Mouse (Mus musculus): ENCODE results near the gene Pfkfb1.

Gene Pfkfb1

DNA sequence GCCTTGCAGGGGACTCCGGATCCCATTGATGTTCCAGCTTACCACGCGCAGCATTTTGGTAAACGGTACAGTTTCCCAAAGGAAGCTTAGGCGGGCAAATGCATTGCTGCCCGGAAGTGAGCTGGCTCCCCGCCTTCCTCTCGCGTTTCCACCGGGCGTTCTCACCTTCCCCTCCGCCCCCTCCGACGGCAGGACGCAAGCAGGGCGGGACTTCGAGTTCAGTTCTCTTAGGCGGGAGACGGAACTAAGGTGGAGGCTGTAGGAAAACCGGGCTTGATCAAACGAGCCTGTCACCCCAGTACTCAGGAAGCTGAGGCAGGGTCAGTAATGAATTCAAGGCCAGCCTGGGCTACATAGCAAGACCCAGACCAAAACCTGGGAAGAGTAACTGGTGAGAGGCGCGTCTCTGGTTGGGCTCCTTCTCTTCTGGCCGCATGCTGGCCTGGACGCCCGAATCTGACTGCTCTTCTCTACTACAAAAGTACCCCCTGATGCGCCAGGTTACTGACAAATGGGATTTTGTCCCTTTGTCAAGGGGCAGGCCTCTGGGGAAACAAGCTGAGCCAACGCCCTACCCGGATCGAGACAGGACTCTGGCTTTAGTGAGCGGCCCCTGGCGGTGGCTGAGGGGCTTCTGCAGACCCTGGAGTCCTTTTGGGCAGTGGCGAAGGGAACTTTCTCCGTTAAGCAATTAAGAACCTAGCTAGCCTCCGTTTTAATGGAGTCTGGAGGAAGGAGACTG lies at the start of gene Pfkfb1:
Gene Pfkfb1, plus strand, starts transcription at position 207 of the 742 bp plus-strand sequence.
- peak; percentile 59 for DNase-seq (ENCODE audit: low read depth, low spot score)

DNA sequence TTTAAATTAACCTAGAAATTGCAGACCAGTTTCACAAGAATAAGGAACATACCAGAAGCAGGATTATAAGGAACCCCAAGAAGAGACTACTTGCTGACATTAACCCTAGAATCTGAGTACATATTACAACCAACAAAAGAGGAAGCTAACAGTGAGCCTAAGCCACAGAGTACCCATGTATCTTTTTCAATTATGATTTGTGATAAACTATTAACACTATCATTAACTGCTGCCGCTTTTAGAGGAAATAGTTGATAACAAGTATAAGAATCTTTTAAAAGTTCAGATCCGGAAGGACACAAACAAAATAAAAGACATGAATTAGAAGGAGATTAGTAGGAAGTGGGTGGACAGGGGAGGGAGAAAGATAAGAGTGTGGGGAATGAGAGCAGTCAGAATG lies 47.9 kb upstream of the Pfkfb1 start:
- DNase-seq (ENCODE audit: low read depth, low spot score): no peak

DNA sequence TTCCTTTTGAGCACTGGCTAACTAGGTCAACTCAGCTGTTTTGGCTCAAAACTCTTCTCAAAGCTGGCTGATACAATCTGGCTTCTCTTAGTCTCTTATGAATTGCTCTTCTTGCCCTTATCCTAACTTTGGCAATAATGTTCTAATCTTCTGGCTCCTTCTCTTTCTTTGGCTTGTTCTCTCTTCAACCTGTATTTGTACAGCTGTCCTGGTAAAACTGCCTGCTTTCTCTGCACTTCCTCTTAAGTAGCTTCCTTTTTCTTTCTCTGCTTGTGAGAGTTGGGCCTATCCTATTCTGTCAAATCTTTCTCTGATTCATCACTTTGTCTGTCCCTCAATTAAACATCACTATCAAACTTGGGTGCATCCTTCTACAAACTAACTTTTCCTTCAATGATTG lies 46.3 kb upstream of the Pfkfb1 start:
- DNase-seq (ENCODE audit: low read depth, low spot score): no peak

DNA sequence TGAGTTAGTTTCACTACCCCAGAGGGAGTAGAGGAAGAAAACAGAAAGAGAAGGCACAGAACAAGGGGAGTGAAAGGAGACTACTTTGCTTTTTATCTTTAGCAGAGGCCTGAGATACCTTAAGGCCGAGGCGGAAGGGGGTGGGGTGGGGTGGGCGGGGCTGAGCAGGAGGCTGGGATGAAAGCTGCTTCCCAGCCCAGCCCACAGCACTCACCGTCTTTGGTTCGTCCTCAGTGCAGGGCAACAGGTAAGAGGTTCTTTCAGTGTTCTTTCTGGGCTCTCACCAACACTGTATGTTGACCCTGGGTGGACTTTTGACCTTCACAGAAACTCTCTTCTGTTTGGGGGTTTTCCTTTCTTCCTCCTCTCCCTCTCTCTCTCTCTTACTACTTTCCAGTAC lies 40.8 kb upstream of the Pfkfb1 start, which contains the start of gene Alas2:
Gene Alas2, plus strand, starts transcription at position 137 of the 400 bp plus-strand sequence.
- DNase-seq (ENCODE audit: low read depth, low spot score): no peak

DNA sequence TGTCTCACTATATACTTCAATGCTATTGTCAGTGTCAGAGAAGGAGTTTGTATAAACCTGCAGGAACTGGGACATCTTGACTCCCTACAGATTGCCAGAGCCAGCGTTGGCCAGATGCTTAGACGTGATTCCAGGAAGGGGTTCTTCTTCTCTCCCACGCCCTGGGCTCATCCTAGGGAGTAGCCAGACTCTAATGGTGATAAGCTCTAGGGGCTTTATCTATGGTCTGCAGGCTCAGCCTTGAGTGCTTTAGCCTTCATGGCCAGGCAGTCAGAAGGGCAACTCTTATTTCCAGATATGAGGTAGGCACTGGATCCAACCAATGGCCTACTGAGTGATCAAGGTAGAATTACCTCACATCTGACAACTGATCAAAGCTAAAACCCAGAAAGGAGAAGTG lies 38.4 kb upstream of the Pfkfb1 start:
- no peak for DNase-seq (ENCODE audit: low read depth, low spot score)

DNA sequence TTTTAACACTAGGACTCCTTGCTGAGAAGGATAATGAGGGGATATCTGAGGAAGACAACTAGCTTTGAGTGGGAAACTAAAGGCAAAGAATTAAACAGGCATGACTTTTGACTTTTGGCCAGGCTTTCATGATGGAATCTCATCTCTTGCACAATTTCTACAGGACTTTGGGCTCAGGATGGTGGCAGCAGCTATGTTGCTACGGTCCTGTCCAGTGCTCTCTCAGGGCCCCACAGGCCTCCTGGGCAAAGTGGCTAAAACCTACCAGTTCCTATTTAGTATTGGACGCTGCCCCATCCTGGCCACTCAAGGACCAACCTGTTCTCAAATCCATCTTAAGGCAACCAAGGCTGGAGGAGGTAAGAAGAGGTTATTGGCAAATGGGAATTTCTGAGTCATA lies 36.0 kb upstream of the Pfkfb1 start:
- no peak for DNase-seq (ENCODE audit: low read depth, low spot score)

DNA sequence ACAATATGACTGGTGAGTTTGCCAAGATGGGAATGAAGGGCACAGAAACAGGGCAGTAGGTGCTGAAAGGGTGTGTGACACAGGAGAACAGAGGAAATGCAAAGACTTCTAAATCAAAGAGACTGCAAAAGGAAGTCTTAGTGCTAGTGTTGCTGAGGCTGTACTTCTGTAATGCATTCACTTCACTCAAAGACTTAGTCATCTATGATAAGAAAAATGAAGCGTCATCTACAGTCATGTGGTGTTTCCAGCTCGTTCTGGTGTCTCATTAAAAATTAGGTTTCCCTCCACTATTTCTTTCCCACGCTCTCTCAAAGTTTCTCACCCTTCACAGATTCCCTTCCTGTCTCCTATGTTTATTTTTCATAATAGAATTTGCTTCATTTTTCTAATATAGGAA lies 34.0 kb upstream of the Pfkfb1 start:
- DNase-seq (ENCODE audit: low read depth, low spot score): no peak

DNA sequence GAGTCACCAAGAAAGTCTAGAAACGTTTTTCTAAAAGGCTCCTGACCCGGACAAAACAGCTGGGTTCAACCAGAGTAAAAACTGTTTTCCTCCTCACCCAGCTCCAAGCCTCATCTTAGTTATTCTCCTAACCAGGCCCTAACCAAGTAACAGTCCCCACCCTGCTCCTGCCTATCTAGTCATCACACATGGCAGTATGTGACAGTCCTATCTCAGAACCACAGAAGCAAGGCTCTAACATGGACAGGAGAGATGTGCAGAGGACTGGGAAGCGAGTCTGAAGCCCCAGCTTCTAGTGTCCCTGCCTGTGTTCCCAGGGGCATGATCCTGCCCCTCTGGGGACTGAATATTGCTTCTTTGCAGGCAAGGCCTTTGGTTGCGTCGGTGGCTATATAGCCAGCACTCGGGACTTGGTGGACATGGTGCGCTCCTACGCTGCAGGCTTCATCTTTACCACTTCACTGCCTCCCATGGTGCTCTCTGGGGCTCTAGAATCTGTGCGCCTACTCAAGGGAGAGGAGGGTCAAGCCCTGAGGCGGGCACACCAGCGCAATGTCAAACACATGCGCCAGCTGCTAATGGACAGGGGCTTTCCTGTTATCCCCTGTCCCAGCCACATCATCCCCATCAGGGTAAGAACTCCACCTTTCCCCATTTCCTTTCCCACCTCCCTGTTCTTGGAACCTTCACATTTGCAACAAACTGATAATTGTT lies 23.2 kb upstream of the Pfkfb1 start:
- no peak for DNase-seq (ENCODE audit: low read depth, low spot score)

DNA sequence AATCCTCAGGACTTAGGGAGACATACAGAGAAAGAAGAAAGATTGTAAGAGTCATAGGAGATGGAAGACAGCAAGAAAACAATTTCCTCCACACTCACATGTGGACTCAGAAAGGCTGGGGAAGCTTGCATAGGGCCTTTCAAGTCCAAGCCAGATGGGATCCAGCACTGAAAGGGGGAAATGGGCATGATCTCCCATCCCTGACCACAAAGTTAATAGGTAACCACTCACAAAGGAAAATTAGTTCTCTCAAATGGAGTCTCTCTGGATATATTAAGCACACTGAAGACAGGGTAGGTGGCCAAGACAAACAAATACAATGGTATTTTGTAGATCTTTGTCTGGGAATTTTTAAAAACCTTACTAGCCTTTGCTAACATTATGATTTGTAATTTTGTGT lies 6.1 kb upstream of the Pfkfb1 start:
- no peak for DNase-seq (ENCODE audit: low read depth, low spot score)

DNA sequence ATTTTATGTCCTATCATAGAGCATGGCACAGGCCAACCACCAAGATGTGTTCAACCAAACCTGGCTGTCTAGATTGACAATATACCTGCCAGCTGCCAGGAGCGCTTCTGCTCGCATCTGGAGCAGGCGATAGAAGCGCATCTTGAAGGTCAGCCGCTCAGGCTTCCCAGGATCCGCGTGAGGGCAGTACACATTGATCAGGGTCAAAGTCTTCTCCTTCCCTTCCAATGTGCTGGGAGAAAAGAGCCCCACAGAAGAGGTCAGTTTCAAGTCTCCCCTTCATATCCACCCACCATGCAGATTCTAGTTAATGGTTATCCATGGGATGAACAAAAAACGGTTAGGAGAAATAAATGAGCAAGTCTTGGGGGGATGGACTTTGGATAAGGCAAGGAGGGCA lies 2.9 kb upstream of the Pfkfb1 start:
- DNase-seq (ENCODE audit: low read depth, low spot score): no peak

DNA sequence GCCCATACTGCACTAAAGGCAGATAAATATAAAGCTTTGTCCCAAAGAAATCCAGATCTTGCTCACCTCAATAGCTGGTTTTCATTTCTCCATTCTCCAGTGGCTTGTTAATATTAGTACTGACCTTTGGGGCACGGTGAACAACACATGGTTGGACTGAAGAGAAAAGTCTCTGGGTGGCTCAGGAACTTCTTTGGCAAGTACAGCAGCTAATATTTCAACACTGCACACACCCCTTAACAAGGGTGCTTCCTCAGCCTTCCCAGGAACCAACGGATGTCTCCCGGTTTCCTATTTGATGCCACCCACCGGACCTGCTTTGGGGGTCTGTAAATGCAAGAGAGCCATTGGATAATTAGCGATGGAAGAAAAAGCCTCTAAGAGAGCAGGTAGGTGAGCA lies 1.7 kb downstream of the Pfkfb1 start, which contains the start of gene Apex2:
Gene Apex2, minus strand, starts transcription at position 173 of the 400 bp plus-strand sequence.
- no peak for DNase-seq (ENCODE audit: low read depth, low spot score)

DNA sequence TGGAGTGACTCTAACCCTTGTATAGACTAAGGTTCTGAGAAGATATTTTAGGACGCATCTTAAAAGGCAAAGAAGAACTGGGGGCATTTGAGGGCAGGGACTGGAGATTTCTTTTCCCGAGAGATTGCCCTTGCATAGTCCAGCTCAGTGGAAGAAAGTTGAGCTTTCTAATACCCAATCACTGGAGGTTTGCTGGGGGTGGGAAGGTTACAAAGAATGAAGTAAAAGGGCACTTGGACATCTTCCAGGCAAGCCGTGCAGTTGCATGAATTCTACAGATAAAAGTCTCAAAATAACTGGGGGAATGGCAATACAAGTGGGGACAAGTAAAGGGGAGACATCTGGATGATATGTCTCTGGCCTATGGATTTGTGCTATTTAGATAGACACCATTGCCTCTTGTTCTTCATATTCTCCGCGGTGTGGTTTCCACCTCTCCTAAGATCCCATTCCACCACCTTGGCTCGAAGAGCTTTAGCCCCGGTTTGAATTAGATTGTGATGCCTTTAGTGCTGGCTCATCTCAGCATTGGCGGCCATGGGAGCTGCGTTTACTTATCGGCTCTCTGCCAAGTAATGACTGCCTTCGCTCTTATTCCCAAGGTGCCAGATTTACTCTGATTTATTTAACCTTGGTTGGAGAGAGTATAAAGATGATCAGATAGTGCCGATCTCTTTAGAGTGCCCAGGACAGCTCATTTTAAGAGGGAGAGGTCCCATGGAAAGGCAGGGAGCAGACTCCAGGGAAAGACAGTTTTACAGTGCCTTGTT lies 5.4 kb downstream of the Pfkfb1 start:
- DNase-seq (ENCODE audit: low read depth, low spot score): no peak

DNA sequence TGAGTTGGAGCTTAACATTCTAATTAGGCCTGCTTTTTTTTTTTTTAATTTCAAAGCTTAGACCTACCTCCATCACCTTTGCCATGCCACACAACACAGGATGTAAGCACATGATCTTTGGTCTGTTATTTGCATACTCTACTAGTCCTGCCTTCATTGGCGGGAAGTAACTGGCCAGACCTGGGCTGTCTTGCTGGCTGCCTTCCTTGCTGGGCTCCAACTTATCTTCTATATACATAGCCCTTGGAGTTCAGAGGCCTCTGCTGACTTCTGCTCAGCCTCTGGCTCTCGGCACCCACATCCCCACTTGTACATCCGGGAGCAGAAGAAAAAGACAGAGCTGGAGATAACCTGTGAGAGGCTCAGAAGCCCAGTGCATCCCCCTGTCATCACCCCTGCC lies 6.1 kb downstream of the Pfkfb1 start:
- DNase-seq (ENCODE audit: low read depth, low spot score): no peak

DNA sequence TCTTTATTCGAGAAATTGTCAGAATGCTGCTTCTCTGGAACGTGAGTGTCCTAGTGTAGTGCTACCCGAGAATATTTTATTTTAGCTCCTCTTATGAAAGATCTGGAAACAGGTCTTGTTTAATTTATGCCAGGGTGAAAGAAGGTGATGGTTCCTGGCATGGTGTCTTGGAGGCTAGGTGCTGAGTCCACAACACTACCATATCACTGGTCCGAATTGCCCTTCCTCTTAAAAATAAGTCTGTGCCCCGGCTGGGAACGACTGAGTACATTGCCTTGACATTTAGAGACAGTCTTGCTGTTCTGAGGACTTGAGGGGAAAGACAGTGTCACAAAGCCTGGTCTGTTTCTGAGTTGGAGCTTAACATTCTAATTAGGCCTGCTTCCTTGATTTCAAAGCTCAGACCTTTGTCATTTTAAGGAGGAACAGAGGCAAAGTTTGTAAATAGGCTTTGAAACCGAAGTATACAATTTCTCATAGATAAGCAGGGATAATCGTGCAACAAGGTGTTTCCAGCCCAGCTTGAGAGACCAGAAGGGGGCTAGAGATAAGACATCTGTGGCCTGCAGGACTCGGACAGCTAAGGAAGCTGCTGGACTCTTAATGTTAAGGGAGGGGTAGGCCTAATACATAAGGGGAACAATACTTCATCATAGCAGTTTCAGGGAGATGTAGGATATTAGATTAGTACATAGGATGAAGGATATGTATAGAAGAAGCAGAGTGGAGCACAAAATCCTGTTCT lies 7.2 kb downstream of the Pfkfb1 start:
- no peak for DNase-seq (ENCODE audit: low read depth, low spot score)

DNA sequence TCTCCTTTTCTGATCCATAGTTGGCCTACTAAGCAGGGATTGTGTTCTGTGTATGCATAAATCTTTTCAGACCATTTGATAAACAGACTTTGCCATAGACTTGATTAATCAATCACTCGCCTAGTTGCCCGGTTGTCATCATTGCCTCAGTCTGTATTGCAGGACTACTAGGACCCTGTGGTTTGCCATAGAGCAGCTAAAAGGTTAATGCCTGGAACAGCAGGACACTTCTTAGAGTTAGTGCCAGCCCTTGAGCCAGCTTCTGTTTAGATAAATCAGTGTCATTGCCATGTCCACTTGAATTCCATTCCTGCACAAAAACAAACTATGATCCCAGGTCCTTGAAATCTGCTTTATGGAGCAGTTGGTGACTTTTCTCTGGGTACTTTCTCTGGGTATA lies 10.9 kb downstream of the Pfkfb1 start:
- no peak for DNase-seq (ENCODE audit: low read depth, low spot score)

DNA sequence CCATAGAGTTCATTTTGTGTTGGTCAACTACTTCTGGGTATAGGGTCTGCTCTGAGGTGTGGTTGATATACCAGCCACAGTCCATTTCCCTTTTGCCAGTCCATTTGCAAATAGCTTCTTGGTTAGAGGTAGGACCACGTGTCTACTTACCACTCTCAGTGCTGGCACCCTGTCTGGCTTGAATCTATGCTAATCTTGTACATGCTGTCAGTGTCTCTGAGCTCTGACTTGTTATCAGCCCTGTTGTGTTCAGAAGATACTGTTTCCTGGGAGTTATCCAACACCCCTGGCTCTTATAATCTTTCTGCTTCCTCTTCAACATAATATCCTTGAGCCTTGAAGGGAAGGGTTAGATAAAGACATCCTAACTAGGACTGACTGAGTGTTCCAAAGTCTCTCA lies 48.4 kb downstream of the Pfkfb1 start:
- no peak for DNase-seq (ENCODE audit: low read depth, low spot score)

DNA sequence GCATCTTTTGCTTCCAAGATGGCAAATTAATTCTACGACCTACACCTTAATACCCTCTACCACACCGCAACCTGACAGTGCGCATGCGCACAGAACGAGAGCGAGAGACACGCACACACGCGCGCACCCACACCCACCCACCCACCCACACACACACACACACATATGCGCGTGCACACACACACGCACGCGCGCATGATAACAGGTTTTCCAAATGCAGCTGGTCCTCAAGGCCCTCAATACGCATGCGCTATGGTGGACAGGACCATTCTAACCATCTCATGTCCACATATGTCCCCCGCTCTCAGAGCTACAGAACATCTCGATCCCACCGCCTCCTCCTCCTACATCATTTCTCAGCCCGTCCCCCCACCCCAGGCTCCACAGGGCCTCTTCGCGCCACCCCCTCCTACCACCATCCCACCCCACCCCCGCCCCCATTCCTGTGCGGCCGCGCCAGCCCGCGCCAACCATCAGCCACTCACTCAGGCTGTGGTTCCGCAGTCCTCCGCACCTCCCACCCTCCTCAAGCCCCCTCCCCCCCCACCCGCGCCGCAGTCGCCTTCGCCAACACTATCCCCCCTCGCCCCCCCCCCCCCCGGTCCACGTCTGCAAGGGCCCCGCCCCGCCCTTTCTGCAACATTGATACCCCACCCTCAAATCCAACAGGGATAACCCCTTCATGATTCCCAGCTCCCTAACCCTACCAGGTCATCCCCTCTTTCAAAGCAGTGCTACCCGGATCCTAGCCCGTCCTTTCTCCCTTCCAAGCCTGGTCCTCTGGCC lies 68.3 kb downstream of the Pfkfb1 start:
- no peak for DNase-seq (ENCODE audit: low read depth, low spot score)

DNA sequence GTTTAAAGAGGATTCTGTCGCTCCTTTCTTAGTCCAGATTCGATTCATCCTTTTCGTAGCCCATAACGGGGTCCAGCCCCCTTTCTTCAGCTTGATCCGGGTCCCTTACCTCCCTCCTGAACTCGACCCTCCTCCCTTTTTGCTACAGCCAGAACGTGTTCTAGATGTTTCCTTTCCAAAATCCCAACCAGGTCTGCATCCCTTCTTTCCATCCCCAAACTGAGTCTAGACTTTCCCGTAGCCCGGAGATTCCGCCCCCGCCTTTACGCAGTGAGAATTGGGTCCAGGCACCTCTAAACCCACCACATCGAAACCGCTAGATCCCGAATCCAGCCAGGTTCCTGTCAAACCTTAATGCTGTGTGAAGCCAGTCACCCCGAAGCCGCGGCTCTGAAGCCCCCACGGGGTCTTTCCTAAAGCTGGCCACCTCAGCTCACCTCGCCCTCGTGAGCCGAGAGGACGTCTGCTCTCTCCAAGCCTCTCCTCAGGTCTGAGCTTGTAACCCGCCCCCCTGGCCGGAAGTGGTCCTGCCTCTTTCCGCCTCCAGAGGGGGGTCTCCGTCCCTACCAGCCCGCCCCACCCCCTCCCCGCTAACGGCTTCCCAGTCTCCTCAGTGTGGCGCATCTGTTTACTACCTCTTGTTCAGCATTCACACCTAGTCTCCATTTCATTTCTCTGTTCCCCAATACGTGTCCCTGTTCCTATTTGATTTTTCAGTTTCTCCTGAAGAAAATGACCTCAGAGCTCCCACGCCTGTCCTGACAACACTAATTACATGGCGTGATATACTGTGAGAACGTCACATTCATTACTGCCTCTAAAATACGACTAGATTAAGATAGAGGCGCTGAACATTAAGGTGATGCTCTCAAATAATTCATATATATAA lies 69.1 kb downstream of the Pfkfb1 start, which contains the start of gene Tro:
Gene Tro, minus strand, starts transcription at position 676 of the 889 bp plus-strand sequence.
- no peak for DNase-seq (ENCODE audit: low read depth, low spot score)

DNA sequence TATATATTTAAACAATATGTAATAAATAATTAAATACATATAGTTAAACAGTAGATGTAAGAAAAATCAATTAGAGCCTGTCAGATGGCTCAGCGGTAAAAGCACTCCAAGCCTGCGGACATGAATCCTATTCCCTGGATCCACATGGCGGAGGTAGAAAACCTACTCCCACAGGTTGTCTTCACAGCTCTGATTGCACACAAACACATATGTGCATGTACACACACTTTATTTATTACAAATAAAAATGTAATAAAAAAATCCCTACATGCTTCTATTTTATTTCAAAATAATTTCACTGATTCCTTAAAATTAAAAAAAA lies 69.7 kb downstream of the Pfkfb1 start:
- no peak for DNase-seq (ENCODE audit: low read depth, low spot score)

DNA sequence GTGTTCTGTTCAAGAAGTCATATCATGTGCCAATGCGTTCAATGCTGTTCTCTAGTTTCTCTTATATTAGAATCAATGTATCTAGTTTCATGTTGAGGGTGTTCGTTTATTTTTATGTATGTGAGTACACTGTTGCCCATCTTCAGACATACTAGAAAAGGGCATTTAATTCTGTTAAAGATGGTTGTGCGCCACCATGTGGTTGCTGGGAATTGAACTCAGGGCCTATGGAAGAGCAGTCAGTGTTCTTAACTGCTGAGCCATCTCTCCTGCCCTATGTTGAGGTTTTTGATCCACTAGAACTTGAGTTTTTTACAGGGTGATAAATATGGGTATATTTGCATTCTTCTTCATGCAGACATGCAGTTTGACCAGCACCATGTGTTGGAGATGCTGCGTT lies 74.8 kb downstream of the Pfkfb1 start:
- DNase-seq (ENCODE audit: low read depth, low spot score): no peak

Data from WW6 (cell line).